Mouse (Mus musculus) hindbrain, postnatal 0 days (tissue): ENCODE measurements around the gene Pkd1l1. TPM values are rescaled to one million over a fixed set of nuclear protein-coding genes. Genes with fewer than 3 reads are reported as not detected.

ENCODE experiments used
- ATAC-seq: fragments of 200-750 bp; cut with Nextera tagmentation; 2 replicates; pipeline ENCODE4 v1.8.0; 2017; ENCODE audit warnings: mild to moderate bottlenecking, moderate TSS enrichment, moderate library complexity
- DNase-seq: peaks from one replicate; pipeline ENCODE4 v3.0.0-alpha.2; 2015; ENCODE audit warnings: low spot score
- H3K27ac ChIP-seq: fragments of 300-500 bp; sonication (generic); 2 replicates; pipeline ENCODE4 v1.5.1; 2014; ENCODE audit warnings: mild to moderate bottlenecking
- H3K27me3 ChIP-seq: fragments of 300-500 bp; sonication (generic); 2 replicates; pipeline ENCODE4 v1.6.1; 2014; ENCODE audit warnings: low read length, mixed read lengths; ENCODE audit not compliant: insufficient read depth
- H3K36me3 ChIP-seq: fragments of 300-500 bp; sonication (generic); 2 replicates; pipeline ENCODE4 v1.6.1; 2014; ENCODE audit warnings: low read length, mixed read lengths; ENCODE audit not compliant: insufficient read depth
- H3K4me1 ChIP-seq: fragments of 300-500 bp; sonication (generic); 2 replicates; pipeline ENCODE4 v1.6.1; 2014; ENCODE audit warnings: antibody characterized with exemption, low read length, mixed read lengths; ENCODE audit not compliant: insufficient read depth
- H3K4me2 ChIP-seq: fragments of 300-500 bp; sonication (generic); 2 replicates; pipeline ENCODE4 v1.6.1; 2014; ENCODE audit warnings: low read depth, mild to moderate bottlenecking, low read length, moderate library complexity, mixed read lengths
- H3K4me3 ChIP-seq: fragments of 300-500 bp; sonication (generic); 2 replicates; pipeline ENCODE4 v1.5.1; 2014; ENCODE audit warnings: low read length
- H3K9ac ChIP-seq: fragments of 300-500 bp; sonication (generic); replicated peaks from 2 replicates; pipeline ENCODE4 v1.6.1; 2014; ENCODE audit warnings: mild to moderate bottlenecking, low read length, moderate library complexity, mixed read lengths
- H3K9me3 ChIP-seq: fragments of 300-500 bp; sonication (generic); 2 replicates; pipeline ENCODE4 v1.6.1; 2016; ENCODE audit warnings: low read length, mixed read lengths
- CTCF ChIP-seq: IDR thresholded peaks from 2 replicates; pipeline ENCODE4 v1.5.1; 2016; ENCODE audit warnings: antibody characterized with exemption, control low read depth, low read depth
- WGBS: fragments of 180-500 bp; shearing (Covaris S2); extraction: QIAGEN DNeasy Blood & Tissue Kit; methylation state at CpG from one replicate; pipeline ENCODE4 v1.1.7; 2014; 5-methylcytosine and 5-hydroxymethylcytosine counted together
- polyA plus RNA-seq: library from polyadenylated mRNA; unstranded; fragments of >200 nt; fragmentation: Nextera tagmentation; extraction: Ambion mirVana; gene quantifications from 2 replicates; pipeline ENCODE4 v1.2.1, GENCODE M21; 2015
- total RNA-seq: library from RNA; depleted of rRNA; stranded (reverse); fragments of >200 nt; gene quantifications from 2 replicates; pipeline ENCODE4 v1.2.3, GENCODE M21; 2014

The Pkd1l1 gene
- total and polyA plus RNA-seq, 2 experiments from 2014 or later, result 0.33 to 0.37 TPM

DNA sequence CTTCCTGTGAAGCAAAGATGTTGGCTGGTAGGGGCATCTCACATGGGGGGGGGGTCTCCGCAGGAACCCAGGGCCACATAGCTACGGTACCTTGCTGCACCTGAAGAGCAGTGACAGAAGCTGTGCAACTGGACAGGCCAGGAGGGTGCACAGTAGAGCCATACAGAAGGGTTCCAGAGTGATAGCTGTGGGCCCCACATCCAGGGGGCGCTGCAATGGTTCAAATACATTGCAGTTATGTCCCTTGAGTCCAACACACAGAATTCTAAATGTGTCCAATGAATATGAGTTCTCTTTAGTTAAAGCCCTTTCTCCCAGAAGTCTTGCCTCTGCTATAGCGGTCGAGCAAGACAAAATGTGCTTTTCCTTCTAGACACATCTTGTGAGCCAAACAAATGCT is 103.0 kb downstream of the Pkd1l1 start:
- no peak for TF ChIP-seq CTCF
- no peak overlapping the region for H3K4me2 ChIP-seq
- H3K36me3 ChIP-seq, result no peaks in the 10 kb centered on the region
- H3K27ac ChIP-seq, result no peak overlapping the region
- H3K27me3 ChIP-seq, result no peaks in the 10 kb centered on the region
- no peaks in the 10 kb centered on the region for H3K4me1 ChIP-seq
- WGBS, result 92% methylated on average over 5 of the region's 5 CpGs
- ATAC-seq (no peak), DNase-seq (no peak)
- H3K9me3 ChIP-seq, result no peaks in the 10 kb centered on the region
- H3K4me3 ChIP-seq, result no peak overlapping the region
- no peak overlapping the region for H3K9ac ChIP-seq

DNA sequence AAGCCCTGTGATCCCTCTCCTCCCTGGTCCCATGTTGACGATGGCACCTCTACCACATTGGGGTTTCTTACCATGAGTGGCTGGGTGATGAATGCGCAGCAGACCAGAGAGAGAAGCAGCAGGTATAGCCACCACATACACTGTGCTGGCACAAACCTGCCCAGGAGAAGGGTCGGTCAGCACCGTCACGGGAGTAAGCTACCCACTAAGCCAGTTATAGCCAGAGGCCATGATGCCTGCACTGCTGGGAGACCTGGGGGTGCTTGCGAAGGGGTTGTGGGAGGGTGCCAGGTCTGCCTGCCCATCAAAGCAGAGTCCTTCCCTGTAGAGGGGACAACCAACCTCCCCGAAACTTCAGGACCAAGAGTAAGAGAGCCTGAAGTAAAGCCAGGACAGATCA is 107.0 kb downstream of the Pkd1l1 start:
- WGBS, result 93% methylated on average over 7 of the region's 7 CpGs
- TF ChIP-seq CTCF, result no peak
- no peak for DNase-seq

DNA sequence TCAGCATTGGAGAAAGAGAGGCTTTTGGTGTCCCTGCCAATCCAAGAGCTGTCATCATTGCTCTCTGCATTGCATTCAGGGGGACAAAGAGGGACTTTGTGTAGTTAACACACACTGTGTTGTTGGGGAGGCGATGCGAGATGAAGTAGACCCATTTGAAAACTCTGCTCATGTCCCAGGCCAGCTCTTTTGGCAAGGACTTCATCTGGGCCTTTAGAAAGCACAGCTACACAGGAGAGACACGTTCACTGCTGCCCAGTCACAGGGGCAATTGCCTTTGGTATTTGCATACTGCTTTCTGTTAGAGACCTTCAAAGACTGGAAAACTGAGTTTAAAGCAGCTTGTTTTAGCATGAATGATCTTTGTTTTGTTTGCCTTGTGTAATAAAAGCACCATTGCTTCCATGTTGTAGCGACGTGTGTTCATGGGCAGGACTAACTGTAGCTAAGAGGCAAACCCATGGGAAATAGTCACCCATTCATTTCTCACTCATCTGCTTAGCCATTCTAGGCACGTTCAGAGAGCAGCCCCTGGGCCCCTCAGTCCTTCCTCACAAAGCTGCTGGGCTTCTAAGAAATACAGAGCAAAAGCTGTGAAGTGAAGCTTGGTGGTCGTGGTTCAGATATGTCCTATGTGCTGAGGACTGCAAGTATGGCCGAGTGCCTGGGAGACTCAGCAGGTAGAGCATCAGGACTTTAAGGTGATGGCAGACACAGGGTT is 109.0 kb downstream of the Pkd1l1 start:
- peak; percentile 91 for ATAC-seq
- Histone ChIP-seq H3K27ac (peak overlapping the region; percentile 80), H3K9me3 (no peaks in the 10 kb centered on the region), H3K9ac (no peak overlapping the region), H3K27me3 (no peaks in the 10 kb centered on the region), H3K4me2 (no peak overlapping the region), H3K36me3 (no peaks in the 10 kb centered on the region), H3K4me3 (no peak overlapping the region), H3K4me1 (no peaks in the 10 kb centered on the region)
- no peak for TF ChIP-seq CTCF
- DNase-seq, result peak; percentile 80
- 44% methylated on average over 8 of the region's 8 CpGs for whole genome bisulfite sequencing

More for the DNA sequence above, 107.0 kb downstream of the Pkd1l1 start:
- Histone ChIP-seq H3K27ac (no peak overlapping the region), H3K27me3 (no peaks in the 10 kb centered on the region), H3K4me1 (no peaks in the 10 kb centered on the region), H3K9me3 (no peaks in the 10 kb centered on the region), H3K36me3 (no peaks in the 10 kb centered on the region), H3K4me2 (no peak overlapping the region), H3K4me3 (no peak overlapping the region), H3K9ac (no peak overlapping the region)
- ATAC-seq, result no peak

DNA sequence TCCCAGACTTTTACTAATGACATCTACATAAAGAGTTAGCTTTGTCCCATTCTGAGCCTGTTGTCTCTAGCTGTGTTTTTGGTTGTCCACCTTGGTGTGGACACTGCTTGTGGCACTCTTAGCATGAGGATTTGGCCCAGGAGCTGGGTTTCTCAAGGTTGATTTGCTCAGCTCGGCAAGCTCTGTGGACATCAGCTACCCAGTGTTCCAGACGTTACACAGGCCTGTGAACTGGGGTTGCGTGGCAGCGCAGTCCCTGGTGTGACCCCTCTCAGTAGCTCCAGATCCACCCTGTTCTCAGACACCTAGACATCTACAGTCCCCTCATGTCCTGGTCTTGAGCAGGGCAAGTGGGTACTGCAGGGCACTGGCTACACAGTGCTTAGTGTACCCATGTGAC is 110.6 kb downstream of the Pkd1l1 start:
- DNase-seq, result no peak
- TF ChIP-seq CTCF, result no peak
- H3K4me1 ChIP-seq, result no peaks in the 10 kb centered on the region
- H3K27ac ChIP-seq, result no peak overlapping the region
- no peaks in the 10 kb centered on the region for H3K36me3 ChIP-seq
- no peak for ATAC-seq
- WGBS, result 86% methylated on average over 4 of the region's 4 CpGs
- no peak overlapping the region for H3K4me3 ChIP-seq
- H3K27me3 ChIP-seq, result no peaks in the 10 kb centered on the region
- H3K9me3 ChIP-seq, result no peaks in the 10 kb centered on the region
- H3K9ac ChIP-seq, result no peak overlapping the region
- no peak overlapping the region for H3K4me2 ChIP-seq

DNA sequence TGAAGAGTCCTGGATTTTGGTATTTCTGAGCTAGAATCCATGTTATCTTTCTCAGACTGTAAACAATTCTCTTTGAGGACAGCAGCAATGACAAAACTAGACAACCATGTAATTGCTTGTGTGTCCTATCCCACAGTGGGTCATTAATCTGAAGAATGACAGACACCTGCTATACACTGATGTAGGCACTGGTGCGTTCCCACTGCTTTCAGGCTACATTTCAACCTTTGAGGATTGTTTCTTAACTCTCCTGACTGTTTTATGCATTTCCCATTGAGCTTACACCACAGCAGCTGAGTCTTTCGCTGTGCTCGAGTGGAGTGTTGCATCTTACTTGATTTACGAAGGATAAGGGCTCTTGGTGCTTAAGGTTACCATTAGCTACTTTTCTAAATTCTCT is 111.1 kb downstream of the Pkd1l1 start:
- H3K4me1 ChIP-seq, result no peaks in the 10 kb centered on the region
- H3K9ac ChIP-seq, result no peak overlapping the region
- no peaks in the 10 kb centered on the region for H3K27me3 ChIP-seq
- no peak overlapping the region for H3K4me2 ChIP-seq
- H3K36me3 ChIP-seq, result no peaks in the 10 kb centered on the region
- TF ChIP-seq CTCF, result no peak
- WGBS, result 59% methylated on average over 4 of the region's 4 CpGs
- H3K27ac ChIP-seq, result no peak overlapping the region
- H3K9me3 ChIP-seq, result no peaks in the 10 kb centered on the region
- DNase-seq (no peak), ATAC-seq (no peak)
- H3K4me3 ChIP-seq, result no peak overlapping the region

DNA sequence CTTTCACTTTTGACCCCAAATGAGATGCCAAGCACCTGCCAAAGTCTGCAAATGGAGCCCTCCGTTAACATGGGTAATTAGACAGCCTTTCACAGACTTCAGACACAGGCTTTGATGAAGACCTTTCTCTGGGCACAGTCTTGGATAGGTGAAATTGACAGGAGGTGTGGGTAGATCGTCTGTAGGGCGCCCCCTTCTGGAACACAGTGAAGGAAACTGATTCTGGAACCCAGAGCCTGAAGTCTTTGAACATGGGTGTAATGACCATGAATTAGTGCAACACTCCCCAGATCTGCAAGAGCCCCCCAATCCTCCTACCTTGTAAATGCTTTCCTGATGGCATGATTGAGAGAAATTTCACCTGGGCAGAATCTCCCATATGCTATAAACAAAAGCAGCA is 112.2 kb downstream of the Pkd1l1 start:
- Histone ChIP-seq H3K4me3 (no peak overlapping the region), H3K9ac (no peak overlapping the region), H3K4me1 (no peaks in the 10 kb centered on the region), H3K27ac (no peak overlapping the region), H3K36me3 (no peaks in the 10 kb centered on the region), H3K9me3 (no peaks in the 10 kb centered on the region), H3K4me2 (no peak overlapping the region), H3K27me3 (no peaks in the 10 kb centered on the region)
- TF ChIP-seq CTCF, result peak; percentile 22; the same call in 1 of the 2 replicates
- ATAC-seq (no peak), DNase-seq (no peak)
- 29% methylated on average over 3 of the region's 3 CpGs for WGBS

DNA sequence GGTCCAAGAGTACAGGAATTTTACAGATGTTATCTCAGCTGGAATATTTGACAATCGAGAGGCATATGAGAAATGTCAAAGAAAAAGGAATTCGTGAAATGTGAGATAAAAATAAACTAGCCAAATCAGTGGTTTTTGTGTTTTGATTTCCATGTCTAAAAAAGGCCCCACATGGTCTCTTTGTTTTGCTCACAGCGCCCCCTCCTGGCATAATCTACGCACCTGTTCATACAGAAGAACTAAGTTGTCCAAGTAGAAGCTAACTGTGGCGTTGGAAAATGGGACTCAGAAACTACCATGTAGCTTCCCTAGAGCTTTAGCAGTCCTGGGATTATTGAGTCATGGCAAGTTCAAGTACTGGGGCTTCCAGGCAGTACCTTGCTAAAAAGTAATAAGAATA is 113.2 kb downstream of the Pkd1l1 start:
- H3K4me2 ChIP-seq, result no peak overlapping the region
- WGBS, result 32% methylated on average over 5 of the region's 5 CpGs
- H3K4me3 ChIP-seq, result no peak overlapping the region
- H3K27me3 ChIP-seq, result no peaks in the 10 kb centered on the region
- TF ChIP-seq CTCF, result peak; percentile 64
- H3K9me3 ChIP-seq, result no peaks in the 10 kb centered on the region
- DNase-seq (peak; percentile 78), ATAC-seq (no peak)
- H3K36me3 ChIP-seq, result no peaks in the 10 kb centered on the region
- no peaks in the 10 kb centered on the region for H3K4me1 ChIP-seq
- H3K27ac ChIP-seq, result no peak overlapping the region
- H3K9ac ChIP-seq, result no peak overlapping the region
